Mouse (Mus musculus) G1E (cell line): ENCODE measurements around the gene Nos1ap.

Experiments used
- CTCF ChIP-seq: IDR thresholded peaks from 2 replicates; pipeline ENCODE4 v1.5.1; 2012; ENCODE audit warnings: low read depth, low read length, inconsistent platforms, mixed read lengths
- GATA1 ChIP-seq: IDR thresholded peaks from 2 replicates; pipeline ENCODE4 v1.6.1; 2012; ENCODE audit warnings: borderline replicate concordance, low read length, inconsistent platforms, mixed read lengths
- GATA2 ChIP-seq: IDR thresholded peaks from 2 replicates; pipeline ENCODE4 v1.6.1; 2012; ENCODE audit warnings: low read depth, low read length, inconsistent platforms, borderline replicate concordance
- POLR2AphosphoS5 ChIP-seq: IDR thresholded peaks from 2 replicates; pipeline ENCODE4 v1.6.1; 2012; ENCODE audit warnings: low read depth, low read length, inconsistent platforms; ENCODE audit not compliant: insufficient replicate concordance
- TAL1 ChIP-seq: conservative IDR thresholded peaks from 2 replicates; pipeline ENCODE4 v1.6.1; 2012; ENCODE audit warnings: low read depth, low read length, inconsistent platforms, mixed read lengths

DNA sequence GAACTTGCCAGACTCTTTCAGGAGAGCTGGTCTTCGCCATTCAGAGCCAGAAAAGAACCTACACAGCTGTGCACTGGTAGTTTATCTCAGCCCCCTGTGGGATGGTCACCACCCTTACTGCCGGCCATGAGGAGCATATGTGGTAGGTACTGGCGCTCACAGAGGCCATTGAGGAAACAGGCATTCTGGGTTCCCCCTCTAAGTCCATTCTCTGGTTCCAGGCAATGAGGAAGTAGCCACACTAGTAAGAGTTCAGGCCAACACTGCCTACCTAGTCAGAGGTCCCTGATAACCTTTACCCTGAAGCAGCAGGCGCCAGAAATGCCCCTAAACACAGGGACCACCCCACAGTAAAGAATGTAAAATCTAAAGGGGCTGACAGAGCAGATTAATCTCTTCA lies 97.6 kb downstream of the Nos1ap start:
- TF ChIP-seq CTCF: no peak
- TF ChIP-seq GATA2: no peak
- TF ChIP-seq GATA1: no peak
- no peak for TF ChIP-seq POLR2AphosphoS5
- TF ChIP-seq TAL1: no peak
